12 mouse cellular contexts compared by ENCODE assay signal in the genomic region with DNA sequence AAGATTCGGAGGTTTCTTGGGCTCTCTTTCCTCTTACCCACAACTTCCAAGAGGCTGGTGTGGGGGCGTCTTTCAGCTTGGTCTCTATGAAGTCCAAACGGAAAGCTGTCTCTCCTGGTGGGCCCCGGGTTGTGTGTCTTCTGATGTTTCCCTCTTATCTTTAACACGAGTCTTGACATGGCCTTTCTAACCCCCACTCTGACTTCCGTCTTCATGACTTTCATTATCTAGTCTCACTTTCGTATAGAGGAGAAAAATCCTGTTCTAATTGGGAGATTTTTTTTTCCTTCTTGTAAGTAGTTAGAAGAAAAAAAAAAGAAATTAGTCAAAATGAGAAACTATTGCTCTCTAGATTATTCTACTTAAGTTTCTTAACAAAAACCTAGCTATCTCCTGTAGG. TPM values are rescaled to one million over a fixed set of nuclear protein-coding genes. Genes with fewer than 3 reads are reported as not detected.
DNase-seq lines count a peak whose midpoint lies in the region; ATAC-seq and TF ChIP-seq lines count a peak whose summit lies in the region.
"Had no signal": no experiment of that assay in that cellular context is flagged by ENCODE, and none has a peak within 500 bp of the region (broad histone marks: within the 10 kb centered on the region; RNA-seq: fewer than 3 reads in every experiment).

No protein-coding gene starts in this region.

- TF ChIP-seq CTCF in liver, adult 2 months (IDR thresholded peaks at IDR 0.05; ENCODE audit: low read depth, low read length) = no peak
- no peak for TF ChIP-seq CTCF in bone marrow, adult 2 months (IDR thresholded peaks at IDR 0.05; ENCODE audit: control insufficient read depth, insufficient read depth, low read length)

- no peak for DNase-seq in liver, adult 2 months (ENCODE audit: extremely low read depth, low read depth, low spot score)
- DNase-seq in liver = no peak
- no peak for DNase-seq in ovary, postnatal 10 days (ENCODE audit: low spot score)
- DNase-seq: layer of hippocampus, postnatal 36 days had no signal

- no peaks in the 10 kb centered on the region for H3K27me3 ChIP-seq in liver, adult 2 months (ENCODE audit: control insufficient read depth, insufficient read depth, low read length)
- H3K27me3 ChIP-seq in liver, embryonic 16.5 days (ENCODE audit: control insufficient read depth, insufficient read depth, low read depth, low read length) = no peaks in the 10 kb centered on the region
- no peaks in the 10 kb centered on the region for H3K27me3 ChIP-seq in kidney, embryonic 16.5 days (ENCODE audit: insufficient read depth, low read length)
- H3K27me3 ChIP-seq: hindbrain, embryonic 13.5 days; limb, embryonic 15.5 days; midbrain, embryonic 15.5 days had no signal

- ATAC-seq in CD4-positive, CD25-positive, alpha-beta regulatory T cell, adult 4 months = peak; percentile 77
- no peak for ATAC-seq in liver, embryonic 16.5 days (ENCODE audit: low read depth)
- ATAC-seq in kidney, embryonic 16.5 days (ENCODE audit: low FRiP score, low TSS enrichment) = no peak
- ATAC-seq: midbrain, embryonic 15.5 days had no signal

- H3K79me2 ChIP-seq in liver, adult 2 months (ENCODE audit: control insufficient read depth, insufficient read depth, low read length) = peaks cover 41% of the 10 kb centered on the region

- no peak overlapping the region for H3K9ac ChIP-seq in liver, adult 2 months (ENCODE audit: low read depth, low read length)
- peak overlapping the region; percentile 38; the same call in 1 of the 2 replicates for H3K9ac ChIP-seq in liver, embryonic 16.5 days (ENCODE audit: low read depth, low read length)
- H3K9ac ChIP-seq in kidney, embryonic 16.5 days (replicated peaks; ENCODE audit: low read length) = no peak overlapping the region
- H3K9ac ChIP-seq: hindbrain, embryonic 13.5 days; limb, embryonic 15.5 days; midbrain, embryonic 15.5 days had no signal

- H3K4me1 ChIP-seq in liver, adult 2 months (ENCODE audit: control insufficient read depth, insufficient read depth, low read length) = peaks cover 55% of the 10 kb centered on the region
- H3K4me1 ChIP-seq in bone marrow, adult 2 months (ENCODE audit: control insufficient read depth, insufficient read depth, low read length) = peaks cover 40% of the 10 kb centered on the region
- H3K4me1 ChIP-seq in liver, embryonic 16.5 days (ENCODE audit: control insufficient read depth, low read depth, low read length) = peaks cover 91% of the 10 kb centered on the region
- H3K4me1 ChIP-seq in kidney, embryonic 16.5 days (ENCODE audit: insufficient read depth, low read length) = peaks cover 53% of the 10 kb centered on the region

- peak overlapping the region; percentile 4 for H3K27ac ChIP-seq in liver, adult 2 months (replicated peaks; ENCODE audit: insufficient read depth, low read depth, low read length)
- H3K27ac ChIP-seq in bone marrow, adult 2 months (ENCODE audit: control insufficient read depth, insufficient read depth, low read depth, low read length, poor library complexity) = peak overlapping the region; percentile 80
- peak overlapping the region; percentile 74 for H3K27ac ChIP-seq in liver, embryonic 16.5 days (ENCODE audit: low read length)
- no peak overlapping the region for H3K27ac ChIP-seq in kidney, embryonic 16.5 days (ENCODE audit: low read length)
- H3K27ac ChIP-seq: hindbrain, embryonic 13.5 days; kidney, postnatal 0 days; limb, embryonic 15.5 days; midbrain, embryonic 15.5 days had no signal

- peak overlapping the region; percentile 17 for H3K4me2 ChIP-seq in liver, embryonic 16.5 days (ENCODE audit: low read depth, low read length)
- H3K4me2 ChIP-seq in kidney, embryonic 16.5 days (replicated peaks; ENCODE audit: low read depth, low read length) = no peak overlapping the region
- H3K4me2 ChIP-seq: hindbrain, embryonic 13.5 days; limb, embryonic 15.5 days; midbrain, embryonic 15.5 days had no signal

- H3K36me3 ChIP-seq in liver, adult 2 months (ENCODE audit: control insufficient read depth, insufficient read depth, low read length) = no peaks in the 10 kb centered on the region
- H3K36me3 ChIP-seq in liver, embryonic 16.5 days (ENCODE audit: control insufficient read depth, insufficient read depth) = peaks cover 6% of the 10 kb centered on the region; the same call in 1 of the 2 replicates
- H3K36me3 ChIP-seq in kidney, embryonic 16.5 days (ENCODE audit: insufficient read depth, low read length) = peaks cover 5% of the 10 kb centered on the region; the same call in 1 of the 2 replicates
- H3K36me3 ChIP-seq: midbrain, embryonic 15.5 days had no signal

- WGBS in liver, adult 2 months = 59% methylated on average over 7 of the region's 7 CpGs
- 5% methylated on average over 7 of the region's 7 CpGs for WGBS in bone marrow, adult 2 months
- 10% methylated on average over 7 of the region's 7 CpGs for WGBS in liver, embryonic 16.5 days (ENCODE audit: insufficient replicate concordance)
- WGBS in kidney, embryonic 16.5 days = 79% methylated on average over 7 of the region's 7 CpGs

- no peak for TF ChIP-seq POLR2A in liver, adult 2 months (IDR thresholded peaks at IDR 0.05; ENCODE audit: extremely low read depth, insufficient read depth, low read length)
- TF ChIP-seq POLR2A in bone marrow, adult 2 months (IDR thresholded peaks at IDR 0.05; ENCODE audit: borderline replicate concordance, control insufficient read depth, low read depth, low read length) = no peak

- H3K9me3 ChIP-seq in liver, embryonic 16.5 days (replicated peaks; ENCODE audit: control insufficient read depth, low read length) = no peaks in the 10 kb centered on the region
- no peaks in the 10 kb centered on the region for H3K9me3 ChIP-seq in kidney, embryonic 16.5 days (ENCODE audit: low read length)
- H3K9me3 ChIP-seq: hindbrain, embryonic 13.5 days; limb, embryonic 15.5 days; midbrain, embryonic 15.5 days had no signal

- no peak overlapping the region for H3K4me3 ChIP-seq in liver, adult 2 months (ENCODE audit: insufficient read depth, low read depth, low read length)
- no peak overlapping the region for H3K4me3 ChIP-seq in bone marrow, adult 2 months (replicated peaks; ENCODE audit: control insufficient read depth, low read depth, low read length)
- H3K4me3 ChIP-seq in liver, embryonic 16.5 days (ENCODE audit: low read depth, low read length) = no peak overlapping the region
- no peak overlapping the region for H3K4me3 ChIP-seq in kidney, embryonic 16.5 days (ENCODE audit: low read length)
- H3K4me3 ChIP-seq: hindbrain, embryonic 13.5 days; limb, embryonic 15.5 days; midbrain, embryonic 15.5 days had no signal

RNA-seq across cellular contexts. Expression of a gene that starts 9.7 kb away (rescaled TPM):
- 4.4 and 6.2 TPM in 2 replicates for total RNA-seq in liver, adult 2 months (2014; rRNA removed)
- 27.3 and 31.4 TPM in 2 replicates for polyA plus RNA-seq in liver, adult 2 months (2012; rRNA removed)
- 10 to 100 TPM; 17.8 to 22.1 TPM for polyA plus RNA-seq in CD4-positive, CD25-positive, alpha-beta regulatory T cell, adult 4 months (2017; shearing (Covaris generic))
- polyA plus RNA-seq in bone marrow, adult 2 months (2011; ENCODE audit: insufficient read depth, insufficient read length, low replicate concordance, missing spikeins) = 11.3 and 26.1 TPM in 2 replicates
- 14.3 and 16.3 TPM in 2 replicates for polyA plus RNA-seq in liver, embryonic 16.5 days (2015; fragmentation: Nextera tagmentation; extraction: Ambion mirVana)
- 40.8 and 41.8 TPM in 2 replicates for polyA plus RNA-seq in kidney, embryonic 16.5 days (2015; fragmentation: Nextera tagmentation; extraction: Ambion mirVana)

RNA-seq across cellular contexts. Expression of a gene that starts 48.9 kb away (rescaled TPM):
- total RNA-seq in liver, adult 2 months (2014; rRNA removed) = 9.1 and 9.7 TPM in 2 replicates
- polyA plus RNA-seq in liver, adult 2 months (2012; rRNA removed) = 9.2 and 11.5 TPM in 2 replicates
- polyA plus RNA-seq in CD4-positive, CD25-positive, alpha-beta regulatory T cell, adult 4 months (2017; shearing (Covaris generic)) = 10 to 100 TPM; 11.0 to 12.1 TPM
- 25.5 and 53.6 TPM in 2 replicates for polyA plus RNA-seq in bone marrow, adult 2 months (2011; ENCODE audit: insufficient read depth, insufficient read length, low replicate concordance, missing spikeins)
- 12.4 and 16.3 TPM in 2 replicates for polyA plus RNA-seq in liver, embryonic 16.5 days (2015; fragmentation: Nextera tagmentation; extraction: Ambion mirVana)
- polyA plus RNA-seq in kidney, embryonic 16.5 days (2015; fragmentation: Nextera tagmentation; extraction: Ambion mirVana) = 23.1 and 25.6 TPM in 2 replicates
